8 mouse cellular contexts compared by ENCODE assay signal in the genomic region with DNA sequence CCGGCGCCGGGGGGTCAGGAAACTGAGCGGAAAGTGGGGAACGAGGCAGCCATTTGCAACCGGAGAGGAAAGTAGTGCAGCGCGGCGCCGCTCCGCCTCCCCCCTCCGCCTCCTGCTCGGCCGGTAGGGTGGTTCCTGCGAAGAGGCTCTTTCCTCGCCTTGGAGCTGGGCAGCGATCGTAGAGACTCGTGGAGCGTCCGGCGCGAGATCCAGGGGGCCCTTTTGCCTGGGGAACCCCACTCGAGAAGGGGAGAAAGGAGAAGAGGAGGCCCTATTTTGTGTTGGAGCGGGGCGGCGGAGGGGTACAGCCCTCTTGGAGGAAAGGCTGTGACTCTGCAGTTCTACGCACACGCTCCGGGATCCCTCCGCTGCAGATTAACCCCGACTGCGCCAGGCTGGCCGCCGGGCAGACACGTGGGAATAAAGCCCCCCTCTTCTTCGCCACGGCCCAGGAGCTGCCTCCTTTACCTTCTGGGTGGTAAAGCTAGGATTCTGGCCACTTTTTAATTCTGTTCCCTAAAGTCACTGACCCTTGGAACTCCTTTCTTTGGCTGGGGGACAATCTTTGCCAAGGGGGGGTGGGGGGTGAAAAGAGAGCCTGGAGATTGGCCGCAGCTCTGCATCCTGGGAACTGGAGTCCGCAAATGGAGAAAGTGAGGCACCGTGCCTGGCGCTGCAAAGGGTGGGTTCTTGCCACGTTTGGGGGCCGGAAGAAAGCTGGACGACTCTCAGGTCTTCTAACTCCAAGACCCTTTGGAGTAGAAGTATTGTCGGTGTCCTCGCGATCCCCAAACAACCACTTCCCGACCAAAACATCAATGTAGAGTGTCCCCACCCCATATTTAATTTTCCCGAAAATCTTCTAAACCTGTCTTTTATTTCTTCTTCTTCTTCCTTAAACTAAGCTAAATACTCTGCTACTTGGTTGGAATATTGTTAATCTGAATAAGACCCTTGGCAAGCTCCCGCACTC. TPM values are rescaled to one million over a fixed set of nuclear protein-coding genes. Genes with fewer than 3 reads are reported as not detected.
A peak's percentile ranks its signal among the peaks of the same experiment; 100 is the strongest.
DNase-seq lines count a peak whose midpoint lies in the region; ATAC-seq lines count a peak whose summit lies in the region.

No protein-coding gene starts in this region.

- DNase-seq in MEL-GATA-1-ER (ENCODE audit: extremely low read depth, low read depth) = peak; percentile 93
- peak; percentile 96 for DNase-seq in cerebellum, adult 8-10 months
- DNase-seq in forelimb bud, embryonic 11.5 days (ENCODE audit: low read depth, low spot score) = peak; percentile 96
- peak; percentile 93 to 95 for DNase-seq in layer of hippocampus, postnatal 10 days (ENCODE audit: low spot score in 2 of 2)
- peak; percentile 95 for DNase-seq in lung, postnatal 10 days
- DNase-seq in ovary, postnatal 36 days (ENCODE audit: low spot score) = peak; percentile 91
- DNase-seq in thymus, postnatal 25 days = peak; percentile 93

- ATAC-seq in hematopoietic stem cell, adult 5-6 weeks (replicated peaks in 1 of 2; ENCODE audit: insufficient read depth in 1 of 2, low FRiP score in 2 of 2, low TSS enrichment in 1 of 2, low read depth in 1 of 2, poor library complexity in 2 of 2, severe bottlenecking in 2 of 2) = peak; percentile 85 to 87

RNA-seq across cellular contexts. Expression of gene Kmt2d, which starts 1.2 kb away (rescaled TPM):
- total RNA-seq in hematopoietic stem cell, adult 5-6 weeks (2017) = 33.0 and 45.0 TPM in 2 replicates
- total RNA-seq in layer of hippocampus, postnatal 10 days (2021) = 10 to 100 TPM; 71.4 to 77.3 TPM

RNA-seq across cellular contexts. Expression of gene Rhebl1, which starts 22.1 kb away (rescaled TPM):
- 6.2 and 14.7 TPM in 2 replicates for total RNA-seq in hematopoietic stem cell, adult 5-6 weeks (2017)
- total RNA-seq in layer of hippocampus, postnatal 10 days (2021) = 10 to 100 TPM in 1 of 2 experiments, 1 to 10 TPM in 1; 8.8 to 13.0 TPM

RNA-seq across cellular contexts. Expression of gene Dhh, which starts 26.1 kb away (rescaled TPM):
- 0.13 TPM in 1 of 2 replicates, not detected in the other for total RNA-seq in hematopoietic stem cell, adult 5-6 weeks (2017)
- total RNA-seq in layer of hippocampus, postnatal 10 days (2021) = under 1 TPM; 0.36 to 0.57 TPM

RNA-seq across cellular contexts. Expression of gene Prkag1, which starts 40.9 kb away (rescaled TPM):
- total RNA-seq in hematopoietic stem cell, adult 5-6 weeks (2017) = 70.7 and 115 TPM in 2 replicates
- total RNA-seq in layer of hippocampus, postnatal 10 days (2021) = 10 to 100 TPM; 39.3 to 41.0 TPM

RNA-seq across cellular contexts. Expression of gene Lmbr1l, which starts 45.8 kb away (rescaled TPM):
- total RNA-seq in hematopoietic stem cell, adult 5-6 weeks (2017) = 8.7 and 21.2 TPM in 2 replicates
- total RNA-seq in layer of hippocampus, postnatal 10 days (2021) = 10 to 100 TPM; 17.2 to 27.3 TPM

Comparison
In these comparisons a context has a peak if more than half of its experiments do, and no peak if none do; other contexts are left out.
1. Peak in every context shown above with its lines: DNase-seq and ATAC-seq.